Mouse (Mus musculus): ENCODE data around the gene Ddb1.

The Ddb1 gene

DNA sequence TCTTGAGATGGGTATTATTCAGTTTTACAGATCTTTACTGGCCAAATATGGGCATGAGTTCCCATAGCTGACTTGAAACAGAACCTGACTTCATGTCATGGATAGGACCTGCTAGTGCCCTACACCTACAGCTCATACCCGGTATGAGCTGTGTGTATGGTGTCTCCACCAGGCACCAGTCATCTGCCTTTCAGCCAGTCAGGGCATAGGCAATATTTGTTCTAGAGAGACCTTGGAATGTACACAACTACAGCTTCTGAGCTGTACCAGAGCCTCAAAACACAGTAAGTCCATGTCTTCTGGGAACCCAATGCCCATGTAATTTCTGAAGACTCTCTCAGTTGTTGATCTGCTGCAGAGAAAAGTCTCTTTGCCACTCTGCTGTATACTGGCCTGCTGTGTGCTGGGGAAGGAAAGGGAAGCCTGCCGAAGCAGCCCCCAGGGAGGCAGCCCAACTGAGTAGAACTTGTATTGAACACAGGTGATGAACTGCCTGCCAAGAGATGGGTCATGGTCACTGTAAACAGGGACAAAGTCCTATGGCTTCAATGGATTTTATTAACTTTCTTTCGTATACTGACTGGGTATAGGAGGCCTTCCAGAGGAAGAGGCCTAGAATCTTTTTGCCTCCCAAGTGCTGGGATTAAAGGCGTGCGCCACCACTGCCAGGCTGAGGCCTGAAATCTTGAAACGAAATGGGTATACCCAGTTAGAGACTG lies 13.3 kb upstream of the Ddb1 start:
- DNase-seq (ENCODE audit: low spot score): no peak

- DNase-seq (ENCODE audit: low spot score): no peak
These were observed 6.9 kb upstream of the Ddb1 start for GRCm38 (mm10) chr19:10598188-10598587.

DNA sequence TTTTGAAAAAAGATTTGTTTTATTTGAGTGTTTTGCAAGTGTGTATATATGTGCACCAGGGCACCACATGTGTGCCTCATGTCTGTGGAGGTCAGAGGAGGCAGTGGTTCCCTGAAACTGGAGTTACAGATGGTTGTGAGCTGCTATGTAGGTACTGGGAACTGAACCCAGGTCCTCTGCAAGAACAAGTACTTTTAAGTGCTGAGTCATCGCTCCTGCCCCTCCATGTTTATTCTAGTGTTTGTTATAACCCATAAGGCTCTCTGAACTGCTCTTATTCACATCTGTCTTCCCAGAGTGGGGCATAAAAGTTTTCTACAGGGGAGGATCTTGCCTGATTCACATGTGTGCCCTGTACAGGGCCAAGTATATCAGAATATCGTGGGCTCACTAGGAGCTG lies 5.5 kb upstream of the Ddb1 start:
- no peak for DNase-seq (ENCODE audit: low spot score)

DNA sequence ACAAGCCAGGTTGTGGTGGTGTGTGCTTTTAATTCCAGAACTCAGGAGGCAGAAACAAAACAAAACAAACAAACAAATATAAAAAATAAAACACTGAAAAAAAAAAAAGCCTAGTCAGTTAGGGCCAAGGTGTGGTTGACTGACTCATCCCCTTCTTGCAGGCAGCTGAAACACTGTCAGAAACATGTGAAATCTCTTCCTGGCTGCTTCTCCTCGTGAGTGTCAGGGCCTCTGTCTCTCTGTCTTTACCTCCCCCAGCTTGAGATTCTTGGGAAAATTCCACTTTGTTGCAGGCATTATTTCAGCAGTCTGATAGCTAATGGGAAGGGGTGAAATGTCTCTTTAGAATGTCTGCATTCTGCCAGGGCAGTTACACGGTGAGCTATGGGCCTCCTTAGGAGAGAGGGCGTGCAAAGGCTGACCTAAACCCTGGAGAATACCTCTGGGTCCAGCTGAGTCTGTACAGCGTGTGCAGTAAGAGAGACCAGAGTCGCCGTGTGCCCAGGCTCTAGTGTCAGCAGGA lies 2.8 kb upstream of the Ddb1 start:
- DNase-seq (ENCODE audit: low spot score): peak; percentile 15

- DNase-seq (ENCODE audit: low spot score): peak; percentile 84
These were observed 2.3 kb upstream of the Ddb1 start for GRCm38 (mm10) chr19:10602787-10603186.

GRCm38 (mm10) chr19:10603660-10604523 lies 1.2 kb upstream of the Ddb1 start:
- peak; percentile 5 for DNase-seq (ENCODE audit: low spot score)

GRCm38 (mm10) chr19:10604534-10604933 lies 593 bp upstream of the Ddb1 start:
- peak; percentile 7 for DNase-seq (ENCODE audit: low spot score)

DNA sequence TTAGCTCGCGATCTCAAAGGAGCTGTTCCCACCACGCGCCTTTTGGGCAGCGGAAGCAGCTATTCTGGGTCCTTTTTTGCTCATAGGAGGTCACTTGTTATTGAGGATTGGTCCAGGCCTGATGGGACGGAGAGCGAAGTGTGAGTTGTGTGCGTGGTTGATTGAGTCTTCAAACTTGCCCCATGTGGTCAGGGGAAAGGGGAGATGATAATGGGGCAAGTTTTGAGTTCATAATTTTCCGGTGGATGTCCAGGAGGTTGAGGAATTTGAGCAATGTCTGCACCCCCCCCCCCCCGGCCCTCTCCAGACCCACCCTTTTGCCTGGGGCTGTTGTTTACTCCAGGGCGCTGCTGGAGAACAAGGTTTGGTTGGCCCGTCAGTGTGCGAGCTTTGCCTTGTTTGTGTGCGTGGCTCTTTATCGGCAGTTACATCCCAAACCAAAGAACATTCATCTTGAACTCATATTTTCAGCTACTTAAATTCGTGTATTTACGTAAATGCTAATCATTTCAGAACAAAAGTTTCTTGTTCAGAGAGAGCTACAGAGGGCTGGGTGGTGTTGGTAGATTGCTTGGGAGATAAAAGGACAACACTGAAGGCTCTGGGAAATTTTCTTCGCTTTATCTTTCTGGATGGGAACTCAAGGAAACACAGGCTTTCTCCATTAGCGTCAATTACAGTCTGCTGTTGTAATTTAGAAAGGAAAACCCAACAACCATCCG lies 935 bp downstream of the Ddb1 start:
- no peak for DNase-seq (ENCODE audit: low spot score)

GRCm38 (mm10) chr19:10608573-10609240 lies 3.6 kb downstream of the Ddb1 start:
- DNase-seq (ENCODE audit: low spot score): no peak

DNA sequence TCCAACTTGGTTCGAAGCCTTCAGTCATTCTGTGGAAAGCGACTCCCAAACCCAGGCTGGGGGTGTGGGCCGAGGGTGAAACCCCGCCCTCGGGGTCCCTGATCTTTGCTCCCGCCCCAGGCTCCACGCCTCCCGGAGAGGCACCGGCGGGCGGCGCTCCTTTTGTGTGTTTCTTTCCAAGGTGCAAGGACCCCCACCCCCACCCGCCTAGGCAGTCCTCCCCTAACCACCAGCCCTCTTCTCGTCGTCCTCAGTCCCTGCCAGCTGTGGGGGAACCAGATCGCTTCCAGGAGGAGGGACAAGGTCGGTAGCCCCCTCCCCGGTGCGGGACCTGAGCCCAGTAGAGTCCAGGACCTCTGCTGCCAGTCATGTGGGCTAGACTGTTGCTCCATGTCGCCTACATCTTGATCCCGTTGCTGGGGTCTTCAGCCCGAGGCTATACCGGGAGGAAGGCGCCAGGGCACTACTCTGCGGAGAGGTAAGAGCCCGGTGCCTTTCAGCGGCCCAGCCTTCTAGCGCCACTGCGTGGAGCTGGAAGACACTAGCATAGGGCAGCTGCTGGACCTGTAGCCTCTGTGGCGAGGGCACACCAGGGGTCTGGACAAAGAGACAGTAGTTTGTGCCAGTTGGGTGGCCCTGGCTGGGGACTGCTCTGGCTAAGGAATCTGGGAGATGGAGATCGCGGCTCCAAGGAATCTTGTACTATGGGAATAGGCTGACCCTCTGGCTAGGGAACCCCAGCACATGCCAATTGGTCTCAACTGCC lies 29.2 kb downstream of the Ddb1 start, which contains the start of gene Vwce:
Gene Vwce (plus strand): TSS at position 108 of the 766 bp plus-strand sequence.
- peak; percentile 33 for DNase-seq (ENCODE audit: low spot score)

DNA sequence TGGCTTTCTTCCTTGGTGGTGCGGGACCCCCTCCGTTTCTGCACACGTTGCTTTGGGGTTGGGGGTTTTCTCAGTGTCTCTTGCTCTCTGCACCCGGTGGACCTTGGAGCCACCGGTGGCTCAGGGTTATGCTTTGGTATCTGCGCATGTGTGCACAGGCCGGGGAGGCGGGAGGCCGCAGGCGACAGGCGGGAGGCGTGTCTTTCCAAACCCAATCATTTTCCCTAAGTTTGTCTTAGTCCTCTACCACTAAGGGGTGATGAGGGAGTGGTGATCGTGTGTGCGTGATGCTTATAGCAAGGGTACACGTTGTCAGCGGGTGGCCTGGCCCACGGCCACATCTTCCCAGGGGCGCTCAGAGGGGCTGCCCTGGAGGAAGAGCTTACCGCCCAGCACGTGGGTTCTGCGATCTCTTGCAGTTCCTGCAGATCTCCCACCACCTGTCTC lies 29.8 kb downstream of the Ddb1 start:
- peak; percentile 21 for DNase-seq (ENCODE audit: low spot score)

GRCm38 (mm10) chr19:10637840-10638239 lies 32.7 kb downstream of the Ddb1 start:
- DNase-seq (ENCODE audit: low spot score): no peak

DNA sequence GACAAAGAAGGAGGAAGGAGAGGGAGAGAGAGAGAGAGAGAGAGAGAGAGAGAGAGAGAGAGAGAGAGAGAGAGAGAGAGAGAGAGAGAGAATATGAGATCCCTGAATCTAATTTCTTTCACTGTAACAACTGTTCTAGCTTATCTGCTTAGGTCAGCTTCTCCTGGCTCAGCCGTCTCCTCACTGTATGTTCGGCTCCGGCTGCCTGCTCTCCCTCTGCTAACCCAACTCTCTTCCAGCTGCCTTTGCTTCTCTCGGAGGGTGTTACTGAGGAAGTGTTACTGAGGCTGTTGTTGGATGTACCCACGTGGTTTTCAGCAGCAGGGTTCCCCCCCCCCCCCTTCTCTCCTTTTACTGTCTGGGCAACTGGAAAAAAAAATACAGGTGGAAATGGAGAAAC lies 35.0 kb downstream of the Ddb1 start:
- DNase-seq (ENCODE audit: low spot score): no peak

- no peak for DNase-seq (ENCODE audit: low spot score)
These were observed 35.7 kb downstream of the Ddb1 start for GRCm38 (mm10) chr19:10640589-10641378.

- DNase-seq (ENCODE audit: low spot score): no peak
These were observed 40.5 kb downstream of the Ddb1 start for GRCm38 (mm10) chr19:10645616-10646015.

DNA sequence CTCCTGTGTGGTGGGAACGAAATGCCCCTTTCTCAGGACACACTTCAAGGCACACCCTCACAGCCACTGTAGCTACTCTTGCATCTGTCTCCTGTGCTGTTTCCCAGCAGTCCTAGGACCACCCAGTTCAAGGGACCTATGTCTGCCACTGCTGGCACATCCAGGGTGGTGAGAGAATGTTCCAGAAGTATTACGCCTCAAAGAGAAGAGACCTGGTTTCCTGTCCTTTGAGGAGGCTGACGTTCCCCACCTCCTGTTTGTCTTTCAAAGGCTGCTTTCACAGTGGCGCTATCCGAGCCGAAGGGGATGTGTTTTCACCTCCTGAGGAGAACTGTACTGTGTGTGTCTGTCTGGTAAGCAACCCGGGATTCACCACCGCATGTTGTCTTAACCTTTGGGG lies 43.0 kb downstream of the Ddb1 start:
- no peak for DNase-seq (ENCODE audit: low spot score)

DNA sequence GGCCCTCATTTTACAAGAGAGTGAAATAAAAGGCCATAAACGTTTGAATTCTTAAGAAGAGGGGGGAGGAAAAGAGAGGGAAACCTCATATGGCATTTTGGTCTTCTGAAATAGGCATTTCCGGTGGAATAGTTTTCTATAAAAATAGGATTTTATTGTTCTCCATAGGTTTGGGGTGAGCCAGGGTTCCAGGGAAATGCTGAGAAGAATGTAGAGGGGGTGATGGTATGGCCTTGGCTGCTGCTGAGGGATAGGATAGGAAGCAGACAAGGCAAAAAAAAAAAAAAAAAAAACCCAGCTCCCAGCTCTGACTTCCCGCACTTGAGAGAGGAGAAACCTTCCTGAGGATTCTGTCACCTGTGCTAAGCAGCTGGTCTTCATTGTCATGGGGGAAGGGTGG lies 50.9 kb downstream of the Ddb1 start:
- DNase-seq (ENCODE audit: low spot score): no peak

- no peak for DNase-seq (ENCODE audit: low spot score)
These were observed 52.6 kb downstream of the Ddb1 start for GRCm38 (mm10) chr19:10657742-10658141.

DNA sequence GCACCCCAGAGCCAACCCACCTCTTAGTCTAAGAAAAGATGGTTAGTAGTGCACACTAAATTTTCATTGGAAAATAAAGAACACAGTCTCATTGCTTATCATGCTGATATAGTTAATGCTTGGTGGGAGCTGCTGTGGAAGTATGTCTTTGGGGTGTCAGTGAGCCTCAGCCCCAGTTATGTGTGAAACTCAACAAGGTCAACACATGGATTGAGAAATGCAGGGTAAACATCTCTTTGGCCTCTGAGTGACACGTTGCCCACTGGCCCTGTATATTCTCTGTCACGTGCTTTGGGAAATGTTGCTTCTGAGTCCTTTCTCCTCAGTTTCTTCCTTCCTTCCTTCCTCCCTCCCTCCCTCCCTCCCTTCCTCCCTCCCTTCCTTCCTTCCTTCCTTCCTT lies 53.3 kb downstream of the Ddb1 start:
- DNase-seq (ENCODE audit: low spot score): no peak

DNA sequence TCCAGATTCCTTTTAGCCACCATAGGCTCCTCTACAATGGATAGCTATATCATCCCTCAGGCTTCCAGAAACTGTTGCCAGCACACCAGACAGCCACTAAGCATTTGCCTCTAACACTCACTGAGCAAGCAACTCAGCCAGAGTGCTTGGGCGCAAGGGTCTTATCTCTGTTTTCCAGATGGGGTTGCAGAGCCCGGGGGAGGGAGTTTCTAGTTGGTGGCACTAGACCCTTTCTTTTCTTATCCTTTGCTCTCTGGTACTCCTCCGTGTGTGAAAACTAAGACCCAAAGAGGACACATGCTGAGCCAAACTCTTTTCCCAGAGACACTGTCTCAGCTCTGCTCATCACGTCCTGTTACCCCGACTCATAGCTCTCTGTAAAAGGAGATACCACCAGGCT lies 56.2 kb downstream of the Ddb1 start:
- DNase-seq (ENCODE audit: low spot score): no peak
